Mouse (Mus musculus) cerebellum, adult 8-10 months (tissue): Measurements from ENCODE around the gene Il17ra.

Experiments used
- DNase-seq: peaks from one replicate; pipeline ENCODE4 v3.0.0; 2022

Gene Il17ra

GRCm38 (mm10) chr6:120471991-120472441, 9.0 kb downstream of the Il17ra start:
- DNase-seq = no peak

GRCm38 (mm10) chr6:120472455-120473140, 9.6 kb downstream of the Il17ra start:
- DNase-seq = no peak

- DNase-seq = no peak
These were observed 10.4 kb downstream of the Il17ra start for GRCm38 (mm10) chr6:120473427-120473826.

- DNase-seq = no peak
These were observed 12.2 kb downstream of the Il17ra start for GRCm38 (mm10) chr6:120475288-120475687.

GRCm38 (mm10) chr6:120479302-120479701, 16.3 kb downstream of the Il17ra start:
- no peak for DNase-seq

- no peak for DNase-seq
These were observed 17.3 kb downstream of the Il17ra start for GRCm38 (mm10) chr6:120480361-120480760.

- DNase-seq = no peak
These were observed 18.5 kb downstream of the Il17ra start for GRCm38 (mm10) chr6:120481538-120481937.

GRCm38 (mm10) chr6:120482021-120482420, 19.0 kb downstream of the Il17ra start:
- DNase-seq = no peak

GRCm38 (mm10) chr6:120482756-120483155, 19.7 kb downstream of the Il17ra start:
- DNase-seq = no peak

- DNase-seq = no peak
These were observed 20.2 kb downstream of the Il17ra start for GRCm38 (mm10) chr6:120483211-120483626.

GRCm38 (mm10) chr6:120485038-120485437, 22.0 kb downstream of the Il17ra start:
- DNase-seq = no peak

GRCm38 (mm10) chr6:120486051-120486510, 23.0 kb downstream of the Il17ra start:
- DNase-seq = no peak

GRCm38 (mm10) chr6:120488647-120489046, 25.6 kb downstream of the Il17ra start:
- DNase-seq = no peak

- DNase-seq = no peak
These were observed 26.4 kb downstream of the Il17ra start for GRCm38 (mm10) chr6:120489461-120489860.

- DNase-seq = no peak
These were observed 28.0 kb downstream of the Il17ra start for GRCm38 (mm10) chr6:120491064-120491463.

- DNase-seq = no peak
These were observed 28.9 kb downstream of the Il17ra start for GRCm38 (mm10) chr6:120491862-120492498.

- DNase-seq = no peak
These were observed 29.7 kb downstream of the Il17ra start for GRCm38 (mm10) chr6:120492499-120493373.

GRCm38 (mm10) chr6:120493374-120494181, 30.5 kb downstream of the Il17ra start, which contains the start of gene Tmem121b:
Gene Tmem121b, minus strand, starts transcription at chr6:120493807.
- peak; percentile 61 for DNase-seq

- DNase-seq = no peak
These were observed 33.5 kb downstream of the Il17ra start for GRCm38 (mm10) chr6:120496544-120496943.

GRCm38 (mm10) chr6:120504051-120504450, 41.0 kb downstream of the Il17ra start:
- DNase-seq = no peak

GRCm38 (mm10) chr6:120505531-120505930, 42.5 kb downstream of the Il17ra start:
- no peak for DNase-seq

- no peak for DNase-seq
These were observed 45.6 kb downstream of the Il17ra start for GRCm38 (mm10) chr6:120508645-120509044.
